Mouse (Mus musculus): ENCODE results near the gene Hexim2.

Hexim2 gene

GRCm38 (mm10) chr11:103131701-103132575, at the start of gene Hexim2:
Hexim2 (plus strand) TSS chr11:103132429.
- peak; percentile 70 to 73 for DNase-seq

GRCm38 (mm10) chr11:103093306-103093705, 38.9 kb upstream of the Hexim2 start:
- DNase-seq: no peak

- DNase-seq: no peak
Observed at GRCm38 (mm10) chr11:103093862-103094833, 38.1 kb upstream of the Hexim2 start.

- no peak for DNase-seq
Observed at GRCm38 (mm10) chr11:103095107-103095670, 37.0 kb upstream of the Hexim2 start.

- no peak for DNase-seq
Observed at GRCm38 (mm10) chr11:103095801-103096200, 36.4 kb upstream of the Hexim2 start.

- no peak for DNase-seq
Observed at GRCm38 (mm10) chr11:103096979-103097894, 35.0 kb upstream of the Hexim2 start.

GRCm38 (mm10) chr11:103098531-103099190, 33.6 kb upstream of the Hexim2 start:
- DNase-seq: peak in 1 of 2 experiments; percentile 15

GRCm38 (mm10) chr11:103099352-103099940, 32.8 kb upstream of the Hexim2 start:
- DNase-seq: no peak

- peak in 1 of 2 experiments; percentile 13 for DNase-seq
Observed at GRCm38 (mm10) chr11:103100361-103100760, 31.9 kb upstream of the Hexim2 start.

- peak; percentile 72 for DNase-seq
Observed at GRCm38 (mm10) chr11:103101481-103101865, 30.8 kb upstream of the Hexim2 start, which contains the start of the genes Plcd3 and Acbd4. Plcd3 (minus strand) TSS chr11:103101658. Acbd4 (plus strand) TSS chr11:103101682.

GRCm38 (mm10) chr11:103101866-103102501, 30.2 kb upstream of the Hexim2 start:
- peak; percentile 69 to 78 for DNase-seq

- peak; percentile 99 for DNase-seq
Observed at GRCm38 (mm10) chr11:103102725-103103349, 29.4 kb upstream of the Hexim2 start.

- DNase-seq: no peak
Observed at GRCm38 (mm10) chr11:103103621-103104020, 28.6 kb upstream of the Hexim2 start.

GRCm38 (mm10) chr11:103104469-103104868, 27.8 kb upstream of the Hexim2 start:
- DNase-seq: no peak

GRCm38 (mm10) chr11:103105180-103105725, 27.0 kb upstream of the Hexim2 start:
- DNase-seq: no peak

- no peak for DNase-seq
Observed at GRCm38 (mm10) chr11:103105810-103106209, 26.4 kb upstream of the Hexim2 start.

- DNase-seq: no peak
Observed at GRCm38 (mm10) chr11:103106386-103106785, 25.8 kb upstream of the Hexim2 start.

GRCm38 (mm10) chr11:103111301-103111700, 20.9 kb upstream of the Hexim2 start:
- DNase-seq: no peak

GRCm38 (mm10) chr11:103111881-103112551, 20.2 kb upstream of the Hexim2 start:
- peak; percentile 43 to 49 for DNase-seq
